Mouse (Mus musculus): Measurements from ENCODE around the gene Trh.

The Trh gene

GRCm38 (mm10) chr6:92222021-92222420, 22.4 kb downstream of the Trh start:
- no peak for DNase-seq (ENCODE audit: low spot score)

GRCm38 (mm10) chr6:92221604-92222003, 22.8 kb downstream of the Trh start:
- DNase-seq (ENCODE audit: low spot score) = no peak

GRCm38 (mm10) chr6:92219445-92219844, 25.0 kb downstream of the Trh start:
- peak; percentile 26 for DNase-seq (ENCODE audit: low spot score)

GRCm38 (mm10) chr6:92214773-92215449, 29.5 kb downstream of the Trh start, which contains the start of gene Rbsn:
TSS of gene Rbsn (minus strand) at chr6:92214925.
- peak; percentile 93 for DNase-seq (ENCODE audit: low spot score)

GRCm38 (mm10) chr6:92214055-92214772, 30.2 kb downstream of the Trh start:
- DNase-seq (ENCODE audit: low spot score) = peak; percentile 10

GRCm38 (mm10) chr6:92199414-92199813, 45.0 kb downstream of the Trh start:
- no peak for DNase-seq (ENCODE audit: low spot score)
